Comparison of ENCODE assay signal across 13 mouse cellular contexts in the genomic region with DNA sequence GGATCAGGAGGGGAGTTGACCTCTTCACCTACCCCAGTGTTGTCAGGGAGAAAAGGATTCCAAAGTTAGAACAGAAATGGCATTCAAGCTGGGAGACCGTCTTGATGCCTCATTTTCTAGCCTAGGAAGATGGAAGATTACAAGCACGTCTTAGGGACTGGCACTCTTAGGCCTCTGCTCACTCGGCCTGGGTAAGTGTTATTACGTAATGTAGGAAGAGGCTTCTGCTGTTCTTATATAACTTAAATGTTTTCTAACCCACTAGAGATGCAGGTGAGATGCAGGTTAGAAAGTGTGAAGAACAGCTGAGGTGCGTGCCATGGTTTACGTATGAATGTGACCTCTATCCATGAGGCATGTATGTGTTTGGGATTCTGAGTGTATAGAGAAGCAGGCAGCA.
"Had no signal": no experiment of that assay in that cellular context is flagged by ENCODE, and none has a peak within 500 bp of the region (broad histone marks: within the 10 kb centered on the region; RNA-seq: fewer than 3 reads in every experiment).

No protein-coding gene starts in this region.

- H3K4me3 ChIP-seq: liver, embryonic 13.5 days; liver, embryonic 15.5 days; lung, embryonic 15.5 days; megakaryocyte, embryonic 14.5 days; midbrain, embryonic 13.5 days; midbrain, embryonic 15.5 days; neural tube, embryonic 12.5 days; stomach, embryonic 15.5 days had no signal

- H3K4me1 ChIP-seq: liver, embryonic 13.5 days; liver, embryonic 15.5 days; lung, embryonic 15.5 days; megakaryocyte, embryonic 14.5 days; midbrain, embryonic 13.5 days; midbrain, embryonic 15.5 days; neural tube, embryonic 12.5 days; stomach, embryonic 15.5 days had no signal

- DNase-seq: liver, embryonic 13.5 days; liver, postnatal 0 days; right cerebral cortex, postnatal 14 days; thymus, adult 2 months; thymus, postnatal 25 days; thymus, postnatal 4 days had no signal
